Mouse (Mus musculus) CH12.LX (cell line): ENCODE measurements around the gene Gpx4. TPM values are rescaled to one million over a fixed set of nuclear protein-coding genes. Genes with fewer than 3 reads are reported as not detected.

Source experiments
- DNase-seq: peaks from one replicate; pipeline ENCODE4 v3.0.0-alpha.2; 2013; ENCODE audit errors: extremely low read depth
- H3K27ac ChIP-seq: 2 replicates; pipeline ENCODE4 v1.5.1; 2012; ENCODE audit warnings: low read depth, mild to moderate bottlenecking, control low read depth, moderate library complexity; ENCODE audit not compliant: insufficient read depth
- H3K27me3 ChIP-seq: replicated peaks from 2 replicates; pipeline ENCODE3; 2012; ENCODE audit warnings: inconsistent platforms
- H3K36me3 ChIP-seq, 2 experiments: replicated peaks in 1 of 2; 2 replicates each; pipeline versions ENCODE3 to v1.6.1; 2012; ENCODE audit warnings: inconsistent platforms in 1 of 2, low read length in 1 of 2, mild to moderate bottlenecking in 1 of 2, mixed read lengths in 1 of 2, moderate library complexity in 1 of 2; ENCODE audit not compliant: control insufficient read depth in 1 of 2, insufficient read depth in 1 of 2
- H3K4me1 ChIP-seq, 2 experiments: 2 replicates each; pipeline ENCODE4 v1.6.1; 2012; ENCODE audit warnings: inconsistent platforms in 1 of 2, moderate library complexity in 1 of 2; ENCODE audit not compliant: insufficient read depth in 2 of 2, control insufficient read depth in 1 of 2
- H3K4me2 ChIP-seq: 2 replicates; pipeline ENCODE4 v1.6.1; 2012; ENCODE audit warnings: low read depth, mild to moderate bottlenecking, control low read depth; ENCODE audit not compliant: poor library complexity, insufficient read depth, severe bottlenecking
- H3K4me3 ChIP-seq, 3 experiments: fragments of 150-350 bp in 1 of 3; sonication (generic) in 1 of 3; replicated peaks in 1 of 3; 2 replicates each; pipeline versions ENCODE3 to v1.5.1; 2011 to 2012; ENCODE audit warnings: low read depth in 2 of 3, low read length in 2 of 3, mild to moderate bottlenecking in 2 of 3, moderate library complexity in 2 of 3, control low read depth in 1 of 3, improper control_type of control experiment in 1 of 3, inconsistent platforms in 1 of 3, mixed read lengths in 1 of 3; ENCODE audit not compliant: poor library complexity in 1 of 3
- H3K79me2 ChIP-seq: replicated peaks from 2 replicates; pipeline ENCODE4 v1.6.1; 2012; ENCODE audit warnings: mild to moderate bottlenecking, moderate library complexity; ENCODE audit not compliant: control insufficient read depth, poor library complexity, insufficient read depth, severe bottlenecking; ENCODE audit errors: extremely low read depth
- H3K9ac ChIP-seq: 2 replicates; pipeline ENCODE4 v1.6.1; 2012; ENCODE audit warnings: low read depth, mild to moderate bottlenecking, control low read depth, moderate library complexity; ENCODE audit not compliant: insufficient read depth
- H3K9me3 ChIP-seq: replicated peaks from 2 replicates; pipeline ENCODE3; 2012; ENCODE audit warnings: low read length, inconsistent platforms, mixed read lengths
- BHLHE40 ChIP-seq: IDR thresholded peaks from 2 replicates; pipeline ENCODE4 v1.6.1; 2011; ENCODE audit warnings: mild to moderate bottlenecking, low read depth, low read length, improper control_type of control experiment
- CHD1 ChIP-seq: IDR thresholded peaks from 2 replicates; pipeline ENCODE4 v1.6.1; 2012; ENCODE audit warnings: low read depth, low read length, improper control_type of control experiment, inconsistent platforms
- CHD2 ChIP-seq: IDR thresholded peaks from 2 replicates; pipeline ENCODE4 v1.6.1; 2011; ENCODE audit warnings: low read length, improper control_type of control experiment
- CTCF ChIP-seq, 2 experiments: IDR thresholded peaks in 1 of 2; conservative IDR thresholded peaks in 1 of 2; 2 replicates each; pipeline ENCODE4 v1.5.1; 2011 to 2012; ENCODE audit warnings: low read depth in 2 of 2, low read length in 2 of 2, improper control_type of control experiment in 1 of 2, inconsistent platforms in 1 of 2, mild to moderate bottlenecking in 1 of 2, moderate library complexity in 1 of 2
- ELF1 ChIP-seq: IDR thresholded peaks from 2 replicates; pipeline ENCODE4 v1.6.1; 2014; ENCODE audit warnings: low read depth, mild to moderate bottlenecking, inconsistent platforms, low read length, improper control_type of control experiment
- ETS1 ChIP-seq: conservative IDR thresholded peaks from 2 replicates; pipeline ENCODE4 v1.6.1; 2012; ENCODE audit warnings: low read depth, mild to moderate bottlenecking, inconsistent platforms, low read length, improper control_type of control experiment, moderate library complexity
- GABPA ChIP-seq: IDR thresholded peaks from 2 replicates; pipeline ENCODE4 v1.6.1; 2012; ENCODE audit warnings: low read depth, low read length, improper control_type of control experiment, inconsistent platforms; ENCODE audit not compliant: insufficient replicate concordance
- HCFC1 ChIP-seq: IDR thresholded peaks from 2 replicates; pipeline ENCODE4 v1.6.1; 2012; ENCODE audit warnings: low read depth, mild to moderate bottlenecking, inconsistent platforms, low read length, improper control_type of control experiment
- IRF4 ChIP-seq: IDR thresholded peaks from 2 replicates; pipeline ENCODE4 v1.6.1; 2014; ENCODE audit warnings: low read depth, mild to moderate bottlenecking, inconsistent platforms, low read length, improper control_type of control experiment
- JUN ChIP-seq: IDR thresholded peaks from 2 replicates; pipeline ENCODE4 v1.6.1; 2011; ENCODE audit warnings: low read depth, mild to moderate bottlenecking, low read length, improper control_type of control experiment, moderate library complexity; ENCODE audit not compliant: insufficient read depth
- JUND ChIP-seq: conservative IDR thresholded peaks from 2 replicates; pipeline ENCODE4 v1.6.1; 2011; ENCODE audit warnings: low read depth, low read length, improper control_type of control experiment
- MAFK ChIP-seq: IDR thresholded peaks from 2 replicates; pipeline ENCODE4 v1.6.1; 2011; ENCODE audit warnings: low read length, improper control_type of control experiment; ENCODE audit not compliant: insufficient replicate concordance
- MAX ChIP-seq: IDR thresholded peaks from 2 replicates; pipeline ENCODE4 v1.6.1; 2011; ENCODE audit warnings: low read length, improper control_type of control experiment
- MAZ ChIP-seq: IDR thresholded peaks from 2 replicates; pipeline ENCODE4 v1.6.1; 2012; ENCODE audit warnings: low read depth, mild to moderate bottlenecking, inconsistent platforms, low read length, improper control_type of control experiment, moderate library complexity
- MXI1 ChIP-seq: IDR thresholded peaks from 2 replicates; pipeline ENCODE4 v1.6.1; 2011; ENCODE audit warnings: mild to moderate bottlenecking, low read depth, low read length, improper control_type of control experiment
- NELFE ChIP-seq: IDR thresholded peaks from 2 replicates; pipeline ENCODE4 v1.6.1; 2011; ENCODE audit warnings: low read depth, low read length, improper control_type of control experiment
- NRF1 ChIP-seq: IDR thresholded peaks from 2 replicates; pipeline ENCODE4 v1.6.1; 2014; ENCODE audit warnings: low read depth, mild to moderate bottlenecking, inconsistent platforms, low read length, improper control_type of control experiment, moderate library complexity
- PAX5 ChIP-seq: IDR thresholded peaks from 2 replicates; pipeline ENCODE4 v1.6.1; 2012; ENCODE audit warnings: low read length, inconsistent platforms, mixed read lengths
- POLR2A ChIP-seq: IDR thresholded peaks from 2 replicates; pipeline ENCODE4 v1.6.1; 2011; ENCODE audit warnings: low read depth, mild to moderate bottlenecking, improper control_type of control experiment, low read length
- POLR2AphosphoS2 ChIP-seq: IDR thresholded peaks from 2 replicates; pipeline ENCODE4 v1.6.1; 2011; ENCODE audit warnings: low read depth, low read length, improper control_type of control experiment
- RAD21 ChIP-seq: IDR thresholded peaks from 2 replicates; pipeline ENCODE4 v1.6.1; 2011; ENCODE audit warnings: low read depth, mild to moderate bottlenecking, low read length, improper control_type of control experiment, moderate library complexity
- RCOR1 ChIP-seq: conservative IDR thresholded peaks from 2 replicates; pipeline ENCODE4 v1.6.1; 2012; ENCODE audit warnings: low read depth, mild to moderate bottlenecking, inconsistent platforms, low read length, improper control_type of control experiment
- SIN3A ChIP-seq: IDR thresholded peaks from 2 replicates; pipeline ENCODE4 v1.6.1; 2012; ENCODE audit warnings: low read length, improper control_type of control experiment, inconsistent platforms
- SMC3 ChIP-seq: IDR thresholded peaks from 2 replicates; pipeline ENCODE4 v1.6.1; 2011; ENCODE audit warnings: low read depth, low read length, improper control_type of control experiment
- TBP ChIP-seq: conservative IDR thresholded peaks from 2 replicates; pipeline ENCODE4 v1.6.1; 2011; ENCODE audit warnings: low read depth, low read length, improper control_type of control experiment
- TCF12 ChIP-seq: IDR thresholded peaks from 2 replicates; pipeline ENCODE4 v1.6.1; 2014; ENCODE audit warnings: low read depth, mild to moderate bottlenecking, inconsistent platforms, low read length, improper control_type of control experiment
- UBTF ChIP-seq: IDR thresholded peaks from 2 replicates; pipeline ENCODE4 v1.6.1; 2012; ENCODE audit warnings: low read depth, mild to moderate bottlenecking, inconsistent platforms, low read length, improper control_type of control experiment, moderate library complexity
- USF1 ChIP-seq: IDR thresholded peaks from 2 replicates; pipeline ENCODE4 v1.6.1; 2014; ENCODE audit warnings: low read depth, mild to moderate bottlenecking, inconsistent platforms, low read length, improper control_type of control experiment
- USF2 ChIP-seq: conservative IDR thresholded peaks from 2 replicates; pipeline ENCODE4 v1.6.1; 2011; ENCODE audit warnings: low read depth, low read length, improper control_type of control experiment
- ZC3H11A ChIP-seq: IDR thresholded peaks from 2 replicates; pipeline ENCODE4 v1.6.1; 2012; ENCODE audit warnings: low read depth, mild to moderate bottlenecking, inconsistent platforms, low read length, improper control_type of control experiment
- ZKSCAN1 ChIP-seq: IDR thresholded peaks from 2 replicates; pipeline ENCODE4 v1.6.1; 2012; ENCODE audit warnings: low read depth, inconsistent platforms, low read length, improper control_type of control experiment, borderline replicate concordance
- dilution Hi-C: fragments of 300-500 bp; cut with MboI; formaldehyde crosslinking; loops from 2 replicates; pipeline ENCODE4 v1.14.3; 2020; ENCODE audit warnings: low sequenced_read_pairs; ENCODE audit not compliant: extremely low pct_unique_long_range_greater_than_20kb, extremely low pct_ligation_motif_present
- in situ Hi-C: fragments of 300-500 bp; cut with MboI; formaldehyde crosslinking; loops from 3 replicates; pipeline ENCODE4 v1.14.3; 2019; ENCODE audit warnings: low sequenced_read_pairs, low pct_ligation_motif_present, low pct_unique_long_range_greater_than_20kb, mixed read lengths
- polyA plus RNA-seq: library from polyadenylated mRNA; unstranded; fragments of >175 nt; gene quantifications from 2 replicates; pipeline ENCODE4 v1.2.1, GENCODE M21; 2012; ENCODE audit warnings: low read depth; ENCODE audit not compliant: insufficient read length
- total RNA-seq, 2 experiments: library from RNA; depleted of rRNA; stranded (reverse); fragments of 300-350 nt in 1 of 2; fragments of >200 nt in 1 of 2; gene quantifications; 2 replicates each; pipeline ENCODE4 v1.2.3; 2012 to 2014

The Gpx4 gene
- total and polyA plus RNA-seq, 3 experiments = 332 to 459 (median 386) TPM

- Histone ChIP-seq H3K4me1 (peaks cover 16 to 68% of the 10 kb centered on the region in 2 experiments), H3K4me3 (no peak overlapping the region)
- dilution Hi-C loops = no loop called here
These were observed 5.4 kb downstream of the Gpx4 start for GRCm38 (mm10) chr10:80052374-80052764.

GRCm38 (mm10) chr10:80053259-80053780, 6.4 kb downstream of the Gpx4 start:
- Histone ChIP-seq H3K4me3 (peak overlapping the region; percentile 61 to 97 (median 95)), H3K27ac (peak overlapping the region; percentile 82), H3K4me2 (peak overlapping the region; percentile 29), H3K27me3 (no peaks in the 10 kb centered on the region), H3K9me3 (no peaks in the 10 kb centered on the region), H3K36me3 (peaks cover 29 to 36% of the 10 kb centered on the region in 2 experiments), H3K79me2 (peaks cover 15% of the 10 kb centered on the region), H3K4me1 (peaks cover 16 to 62% of the 10 kb centered on the region in 2 experiments), H3K9ac (peak overlapping the region; percentile 98)
- peak; percentile 99 for DNase-seq
- dilution Hi-C loops = no loop called here
- in situ Hi-C loops = no loop called here
- TF ChIP-seq POLR2A (peak; percentile 98), PAX5 (no peak), CHD2 (peak; percentile 79), JUND (no peak), TCF12 (peak; percentile 88), SMC3 (no peak), POLR2AphosphoS2 (peak; percentile 56; the same call in 1 of the 2 replicates), MAZ (0 out of 2 replicates have a peak, but pooled peaks have one; percentile 32), USF1 (no peak), RCOR1 (no peak), JUN (no peak), IRF4 (no peak), RAD21 (no peak), USF2 (no peak), UBTF (no peak), ZKSCAN1 (no peak), TBP (peak; percentile 79), HCFC1 (peak; percentile 65), NRF1 (peak; percentile 96), ELF1 (peak; percentile 32; the same call in 1 of the 2 replicates), MAFK (no peak), CTCF (conservative IDR thresholded peaks at IDR 0.05 in 1 of 2, IDR thresholded peaks at IDR 0.05 in 1 of 2; ENCODE audit: low read depth in 2 of 2, low read length in 2 of 2) (no peak), ETS1 (peak; percentile 27; the same call in 1 of the 2 replicates), BHLHE40 (no peak), MXI1 (peak; percentile 64), ZC3H11A (no peak), SIN3A (peak; percentile 64), MAX (peak; percentile 99)

More at GRCm38 (mm10) chr10:80052374-80052764, 5.4 kb downstream of the Gpx4 start:
- H3K4me2 ChIP-seq = no peak overlapping the region
- DNase-seq = no peak
- peaks cover 20 to 26% of the 10 kb centered on the region in 2 experiments for H3K36me3 ChIP-seq
- peaks cover 15% of the 10 kb centered on the region for H3K79me2 ChIP-seq
- TF ChIP-seq MXI1 = no peak
- TF ChIP-seq RAD21 = no peak
- TF ChIP-seq ZKSCAN1 = no peak
- TF ChIP-seq HCFC1 = no peak
- TF ChIP-seq GABPA = no peak
- no peak for TF ChIP-seq SMC3
- TF ChIP-seq PAX5 = no peak
- no peak for TF ChIP-seq MAX
- no peak for TF ChIP-seq MAFK
- no peak for TF ChIP-seq BHLHE40
- no peak for TF ChIP-seq NELFE
- TF ChIP-seq USF2 = no peak
- no peak for TF ChIP-seq CHD1
- no peak for TF ChIP-seq MAZ
- no peak for TF ChIP-seq ETS1
- in situ Hi-C loops = no loop called here
- H3K9me3 ChIP-seq = no peaks in the 10 kb centered on the region
- H3K27me3 ChIP-seq = no peaks in the 10 kb centered on the region
- H3K27ac ChIP-seq = peak overlapping the region; percentile 77
- peak overlapping the region; percentile 15; the same call in 1 of the 2 replicates for H3K9ac ChIP-seq
